Mouse (Mus musculus) brown adipose tissue, adult 24 weeks (tissue): ENCODE results near the gene Tmprss13. TPM values are rescaled to one million over a fixed set of nuclear protein-coding genes. Genes with fewer than 3 reads are reported as not detected.

ENCODE experiments used
- H3K27ac ChIP-seq: fragments of 200-500 bp; replicated peaks from 2 replicates; pipeline ENCODE4 v1.5.1; 2012; ENCODE audit warnings: low read depth, mild to moderate bottlenecking, low read length
- H3K4me1 ChIP-seq: fragments of 200-500 bp; 2 replicates; pipeline ENCODE4 v1.6.1; 2012; ENCODE audit warnings: low read length, mixed read lengths; ENCODE audit not compliant: control insufficient read depth, insufficient read depth, insufficient read length
- H3K4me3 ChIP-seq: fragments of 200-500 bp; 2 replicates; pipeline ENCODE4 v1.5.1; 2012; ENCODE audit warnings: low read depth, mild to moderate bottlenecking, low read length, moderate library complexity; ENCODE audit not compliant: insufficient read depth
- polyA plus RNA-seq: library from polyadenylated mRNA; stranded (reverse); fragments of >200 nt; gene quantifications from 2 replicates; pipeline ENCODE4 v1.2.4, GENCODE M21; 2012; ENCODE audit not compliant: missing spikeins, insufficient read depth, insufficient read length

The Tmprss13 gene
- polyA plus RNA-seq, 1 experiment, result not detected

- Histone ChIP-seq H3K4me3 (no peak overlapping the region), H3K27ac (no peak overlapping the region), H3K4me1 (no peaks in the 10 kb centered on the region)
Measured at GRCm38 (mm10) chr9:45311858-45312257, 7.0 kb upstream of the Tmprss13 start.

- Histone ChIP-seq H3K27ac (no peak overlapping the region), H3K4me1 (peaks cover 2% of the 10 kb centered on the region; the same call in 1 of the 2 replicates), H3K4me3 (no peak overlapping the region)
Measured at GRCm38 (mm10) chr9:45313913-45314312, 5.0 kb upstream of the Tmprss13 start.

GRCm38 (mm10) chr9:45317635-45318034, 1.3 kb upstream of the Tmprss13 start:
- Histone ChIP-seq H3K4me3 (no peak overlapping the region), H3K27ac (no peak overlapping the region), H3K4me1 (peaks cover 2% of the 10 kb centered on the region; the same call in 1 of the 2 replicates)

- H3K27ac ChIP-seq, result no peak overlapping the region
- peaks cover 2% of the 10 kb centered on the region; the same call in 1 of the 2 replicates for H3K4me1 ChIP-seq
- no peak overlapping the region for H3K4me3 ChIP-seq
Measured at GRCm38 (mm10) chr9:45321465-45321864, 2.6 kb downstream of the Tmprss13 start.

GRCm38 (mm10) chr9:45321946-45322430, 3.1 kb downstream of the Tmprss13 start:
- peaks cover 2% of the 10 kb centered on the region; the same call in 1 of the 2 replicates for H3K4me1 ChIP-seq
- H3K27ac ChIP-seq, result no peak overlapping the region
- H3K4me3 ChIP-seq, result no peak overlapping the region

GRCm38 (mm10) chr9:45326390-45326789, 7.5 kb downstream of the Tmprss13 start:
- no peak overlapping the region for H3K4me3 ChIP-seq
- H3K27ac ChIP-seq, result no peak overlapping the region
- no peaks in the 10 kb centered on the region for H3K4me1 ChIP-seq

- H3K27ac ChIP-seq, result no peak overlapping the region
- no peaks in the 10 kb centered on the region for H3K4me1 ChIP-seq
Measured at GRCm38 (mm10) chr9:45328263-45328662, 9.4 kb downstream of the Tmprss13 start.

GRCm38 (mm10) chr9:45329577-45329976, 10.7 kb downstream of the Tmprss13 start:
- H3K4me1 ChIP-seq, result no peaks in the 10 kb centered on the region
- no peak overlapping the region for H3K4me3 ChIP-seq
- H3K27ac ChIP-seq, result no peak overlapping the region

More at GRCm38 (mm10) chr9:45328263-45328662, 9.4 kb downstream of the Tmprss13 start:
- no peak overlapping the region for H3K4me3 ChIP-seq

GRCm38 (mm10) chr9:45337406-45337805, 18.5 kb downstream of the Tmprss13 start:
- no peaks in the 10 kb centered on the region for H3K4me1 ChIP-seq
- H3K27ac ChIP-seq, result no peak overlapping the region
- no peak overlapping the region for H3K4me3 ChIP-seq

GRCm38 (mm10) chr9:45343066-45343465, 24.2 kb downstream of the Tmprss13 start:
- Histone ChIP-seq H3K4me3 (no peak overlapping the region), H3K4me1 (no peaks in the 10 kb centered on the region), H3K27ac (no peak overlapping the region)

GRCm38 (mm10) chr9:45345516-45345915, 26.6 kb downstream of the Tmprss13 start:
- no peak overlapping the region for H3K27ac ChIP-seq
- H3K4me1 ChIP-seq, result no peaks in the 10 kb centered on the region
- H3K4me3 ChIP-seq, result no peak overlapping the region

- H3K4me1 ChIP-seq, result no peaks in the 10 kb centered on the region
Measured at GRCm38 (mm10) chr9:45346276-45346675, 27.4 kb downstream of the Tmprss13 start.

GRCm38 (mm10) chr9:45348560-45348959, 29.7 kb downstream of the Tmprss13 start:
- H3K27ac ChIP-seq, result no peak overlapping the region
- H3K4me3 ChIP-seq, result no peak overlapping the region
- no peaks in the 10 kb centered on the region for H3K4me1 ChIP-seq

More at GRCm38 (mm10) chr9:45346276-45346675, 27.4 kb downstream of the Tmprss13 start:
- H3K27ac ChIP-seq, result no peak overlapping the region
- no peak overlapping the region for H3K4me3 ChIP-seq

- H3K4me3 ChIP-seq, result no peak overlapping the region
Measured at GRCm38 (mm10) chr9:45349181-45349580, 30.3 kb downstream of the Tmprss13 start.

GRCm38 (mm10) chr9:45349851-45350250, 31.0 kb downstream of the Tmprss13 start:
- Histone ChIP-seq H3K4me1 (no peaks in the 10 kb centered on the region), H3K27ac (no peak overlapping the region), H3K4me3 (no peak overlapping the region)

More at GRCm38 (mm10) chr9:45349181-45349580, 30.3 kb downstream of the Tmprss13 start:
- no peaks in the 10 kb centered on the region for H3K4me1 ChIP-seq
- no peak overlapping the region for H3K27ac ChIP-seq

- H3K4me3 ChIP-seq, result no peak overlapping the region
- no peak overlapping the region for H3K27ac ChIP-seq
- no peaks in the 10 kb centered on the region for H3K4me1 ChIP-seq
Measured at GRCm38 (mm10) chr9:45355192-45355591, 36.3 kb downstream of the Tmprss13 start.
